Mouse (Mus musculus) stomach, embryonic 16.5 days (tissue): ENCODE results near the gene Tekt3. TPM values are rescaled to one million over a fixed set of nuclear protein-coding genes. Genes with fewer than 3 reads are reported as not detected.

Experiments
- ATAC-seq: fragments of 200-750 bp; cut with Nextera tagmentation; 2 replicates; pipeline ENCODE4 v1.8.0; 2017; ENCODE audit warnings: moderate number of reproducible peaks, moderate TSS enrichment; ENCODE audit not compliant: insufficient read depth, low FRiP score
- H3K27ac ChIP-seq: fragments of 300-500 bp; sonication (generic); 2 replicates; pipeline ENCODE4 v1.5.1; 2014; ENCODE audit warnings: low read length
- H3K27me3 ChIP-seq: fragments of 300-500 bp; sonication (generic); 2 replicates; pipeline ENCODE4 v1.6.1; 2014; ENCODE audit warnings: low read length, control low read depth, mixed read lengths; ENCODE audit not compliant: control insufficient read depth, insufficient read depth
- H3K36me3 ChIP-seq: fragments of 300-500 bp; sonication (generic); 2 replicates; pipeline ENCODE4 v1.6.1; 2014; ENCODE audit warnings: low read length; ENCODE audit not compliant: control insufficient read depth, insufficient read depth
- H3K4me1 ChIP-seq: fragments of 300-500 bp; sonication (generic); 2 replicates; pipeline ENCODE4 v1.6.1; 2014; ENCODE audit warnings: low read length, control low read depth, mixed read lengths; ENCODE audit not compliant: control insufficient read depth, insufficient read depth
- H3K4me2 ChIP-seq: fragments of 300-500 bp; sonication (generic); 2 replicates; pipeline ENCODE4 v1.6.1; 2014; ENCODE audit warnings: low read depth, low read length, mixed read lengths
- H3K4me3 ChIP-seq: fragments of 300-500 bp; sonication (generic); replicated peaks from 2 replicates; pipeline ENCODE4 v1.5.1; 2014; ENCODE audit warnings: mild to moderate bottlenecking, low read length
- H3K9ac ChIP-seq: fragments of 300-500 bp; sonication (generic); 2 replicates; pipeline ENCODE4 v1.6.1; 2014; ENCODE audit warnings: low read length
- H3K9me3 ChIP-seq: fragments of 300-500 bp; sonication (generic); replicated peaks from 2 replicates; pipeline ENCODE4 v1.6.1; 2016; ENCODE audit warnings: low read length, control low read depth; ENCODE audit not compliant: control insufficient read depth
- WGBS: fragments of 180-500 bp; shearing (Covaris S2); extraction: QIAGEN DNeasy Blood & Tissue Kit; methylation state at CpG from one replicate; pipeline ENCODE4 v1.1.7; 2014; 5-methylcytosine and 5-hydroxymethylcytosine counted together
- polyA plus RNA-seq: library from polyadenylated mRNA; unstranded; fragments of >200 nt; fragmentation: Nextera tagmentation; extraction: Ambion mirVana; gene quantifications from 2 replicates; pipeline ENCODE4 v1.2.1, GENCODE M21; 2015

Tekt3 gene
- polyA plus RNA-seq, 1 experiment from 2014 or later: not detected

DNA sequence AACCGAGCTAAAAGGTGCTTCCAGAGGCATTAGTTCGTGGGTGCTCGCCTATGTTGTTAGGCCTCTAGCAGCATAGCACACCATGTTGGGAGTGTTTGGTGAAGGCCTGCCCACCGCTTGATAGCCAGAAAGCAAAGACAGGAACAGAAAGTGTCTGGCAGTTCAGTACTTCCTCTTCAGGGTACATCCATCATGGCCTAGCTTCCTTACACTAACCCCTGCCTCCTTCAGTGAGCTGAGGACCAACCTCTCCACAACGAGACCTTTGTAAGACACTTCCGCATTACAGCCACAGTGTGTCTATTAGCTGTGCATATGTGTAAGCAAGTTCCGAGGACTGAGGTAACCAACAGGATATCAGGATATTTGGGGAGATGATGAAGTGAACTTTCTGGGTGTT, 10.4 kb upstream of the Tekt3 start:
- no peak for ATAC-seq
- H3K27ac ChIP-seq: no peak overlapping the region
- 80% methylated on average over 7 of the region's 7 CpGs for WGBS

DNA sequence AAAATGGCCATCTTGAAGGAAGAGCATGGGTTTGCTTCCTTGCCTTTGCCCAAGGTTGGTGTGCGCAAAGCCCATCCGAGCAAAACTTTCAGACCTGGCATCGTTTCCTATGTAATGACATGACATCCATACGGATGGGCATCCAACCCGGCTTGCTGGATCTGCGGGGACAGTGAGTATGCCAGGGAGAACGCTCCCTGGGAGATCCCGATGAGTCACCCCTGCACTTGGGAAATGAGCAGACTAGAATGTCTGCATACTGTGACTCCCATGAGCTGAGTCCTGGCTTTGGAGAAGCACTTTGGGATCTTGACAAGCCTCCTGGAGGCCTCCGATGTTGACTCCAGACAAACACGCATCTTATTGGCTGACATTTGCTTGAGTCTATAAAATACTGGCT, 9.5 kb upstream of the Tekt3 start:
- H3K27ac ChIP-seq: no peak overlapping the region
- 93% methylated on average over 10 of the region's 10 CpGs for WGBS
- H3K9ac ChIP-seq: no peak overlapping the region
- H3K4me1 ChIP-seq: 0 out of 2 replicates have a peak, but pooled peaks cover 4% of the 10 kb centered on the region
- no peak overlapping the region for H3K4me3 ChIP-seq
- no peak for ATAC-seq
- H3K9me3 ChIP-seq: no peaks in the 10 kb centered on the region
- H3K4me2 ChIP-seq: no peak overlapping the region
- H3K36me3 ChIP-seq: no peaks in the 10 kb centered on the region
- no peaks in the 10 kb centered on the region for H3K27me3 ChIP-seq

More for the DNA sequence above, 10.4 kb upstream of the Tekt3 start:
- H3K4me3 ChIP-seq: no peak overlapping the region
- no peaks in the 10 kb centered on the region for H3K27me3 ChIP-seq
- H3K9ac ChIP-seq: no peak overlapping the region
- H3K4me1 ChIP-seq: 0 out of 2 replicates have a peak, but pooled peaks cover 4% of the 10 kb centered on the region
- no peaks in the 10 kb centered on the region for H3K36me3 ChIP-seq
- H3K9me3 ChIP-seq: no peaks in the 10 kb centered on the region
- H3K4me2 ChIP-seq: no peak overlapping the region

DNA sequence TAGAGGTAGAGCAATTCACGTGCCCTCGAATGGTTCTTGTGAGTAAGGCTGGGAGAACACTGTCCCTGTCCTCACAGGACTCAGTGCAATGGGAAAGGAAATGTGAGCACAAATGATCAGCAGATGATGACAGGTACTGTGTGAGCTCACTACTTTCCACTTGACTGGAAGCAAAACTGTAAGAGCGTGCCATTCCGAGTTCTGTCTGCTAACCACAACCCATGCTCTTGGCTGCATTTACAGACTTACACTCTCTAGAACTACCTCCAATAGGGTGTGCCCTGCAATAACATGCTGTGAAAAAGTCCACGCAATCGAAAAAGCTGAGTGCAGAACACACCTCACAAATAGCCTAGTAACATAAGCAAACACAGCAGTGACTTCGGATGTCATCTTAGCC, 5.9 kb upstream of the Tekt3 start:
- H3K4me1 ChIP-seq: no peaks in the 10 kb centered on the region
- H3K4me2 ChIP-seq: no peak overlapping the region
- WGBS: 83% methylated on average over 7 of the region's 7 CpGs
- H3K9ac ChIP-seq: no peak overlapping the region
- no peaks in the 10 kb centered on the region for H3K9me3 ChIP-seq
- no peak overlapping the region for H3K4me3 ChIP-seq
- H3K27me3 ChIP-seq: no peaks in the 10 kb centered on the region
- no peak overlapping the region for H3K27ac ChIP-seq
- ATAC-seq: no peak
- H3K36me3 ChIP-seq: no peaks in the 10 kb centered on the region

DNA sequence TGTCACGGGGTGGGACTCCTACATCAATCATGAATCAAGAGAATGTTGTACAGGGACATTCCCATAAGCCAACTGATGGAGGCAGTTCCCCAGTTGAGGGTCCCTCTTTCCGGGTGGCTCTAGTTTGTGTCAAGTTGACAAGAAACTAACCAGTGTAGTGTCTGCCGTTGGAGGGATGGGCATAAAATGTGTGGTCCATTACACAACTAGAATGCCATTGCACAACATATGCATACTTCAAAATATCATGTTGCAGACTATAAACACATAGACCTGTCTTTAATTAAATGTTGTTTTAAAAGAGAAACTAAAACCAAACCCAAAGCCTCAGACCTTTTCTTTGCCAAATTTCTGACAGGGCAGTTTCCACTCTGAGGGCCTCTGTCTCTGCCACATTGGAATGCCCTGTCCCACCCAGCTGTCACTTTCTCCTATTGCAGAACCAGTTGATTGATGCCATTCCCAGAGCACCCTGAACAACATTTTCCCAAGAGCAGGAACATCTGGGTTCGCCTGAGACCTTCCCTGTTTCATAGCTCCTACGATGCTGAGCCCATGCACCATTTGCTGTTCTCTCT, 3.0 kb upstream of the Tekt3 start:
- 51% methylated on average over 5 of the region's 5 CpGs for WGBS
- Histone ChIP-seq H3K4me3 (no peak overlapping the region), H3K36me3 (no peaks in the 10 kb centered on the region), H3K4me1 (no peaks in the 10 kb centered on the region), H3K27ac (no peak overlapping the region), H3K9ac (no peak overlapping the region), H3K27me3 (no peaks in the 10 kb centered on the region), H3K4me2 (no peak overlapping the region), H3K9me3 (no peaks in the 10 kb centered on the region)
- ATAC-seq: no peak

DNA sequence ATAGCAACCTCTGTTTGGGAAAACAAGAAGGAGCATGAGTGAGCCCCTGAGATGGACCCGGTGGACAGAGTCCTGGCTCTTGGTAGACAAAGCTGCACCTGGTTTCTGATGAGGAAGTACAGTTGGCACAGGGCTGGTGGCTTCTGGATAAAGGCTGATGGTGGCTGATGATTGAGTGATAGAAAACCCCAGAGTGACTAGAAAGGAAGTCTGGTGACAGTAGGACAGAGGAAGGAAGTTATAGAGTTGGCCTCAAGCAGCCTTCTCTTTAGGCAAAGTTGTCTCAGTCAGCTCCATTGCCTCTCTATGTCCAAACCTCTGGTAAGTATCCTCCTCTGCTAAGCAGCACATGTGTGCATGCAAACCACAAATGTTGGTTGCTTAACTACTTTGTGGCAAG, 1.5 kb upstream of the Tekt3 start:
- H3K9me3 ChIP-seq: no peaks in the 10 kb centered on the region
- no peaks in the 10 kb centered on the region for H3K4me1 ChIP-seq
- H3K27me3 ChIP-seq: no peaks in the 10 kb centered on the region
- H3K4me3 ChIP-seq: no peak overlapping the region
- ATAC-seq: no peak
- H3K9ac ChIP-seq: no peak overlapping the region
- H3K27ac ChIP-seq: no peak overlapping the region
- H3K4me2 ChIP-seq: no peak overlapping the region
- 83% methylated on average over 1 of the region's 1 CpGs for WGBS
- H3K36me3 ChIP-seq: no peaks in the 10 kb centered on the region

DNA sequence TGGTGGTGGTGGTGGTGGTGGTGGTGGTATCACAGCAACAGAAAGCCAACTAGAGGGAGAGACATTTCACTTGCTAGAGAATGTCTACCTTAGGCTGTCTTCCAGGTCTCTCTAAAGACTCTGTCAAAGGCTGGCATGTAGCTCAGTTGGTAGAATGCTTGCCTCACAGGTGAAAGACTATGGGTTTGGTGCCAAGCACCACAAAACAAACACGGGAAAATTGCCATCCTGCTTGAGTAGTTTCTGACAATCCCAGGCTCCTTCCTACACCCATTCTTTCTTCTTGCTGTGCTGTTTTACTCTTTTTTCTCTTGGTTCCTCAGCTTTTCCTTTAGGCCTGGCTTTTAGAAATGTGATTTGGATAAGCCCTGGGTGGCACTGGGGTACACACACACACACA, 5.1 kb downstream of the Tekt3 start:
- WGBS: 83% methylated on average over 1 of the region's 1 CpGs
- Histone ChIP-seq H3K9ac (no peak overlapping the region), H3K4me2 (no peak overlapping the region), H3K36me3 (no peaks in the 10 kb centered on the region), H3K27ac (no peak overlapping the region), H3K4me1 (no peaks in the 10 kb centered on the region), H3K4me3 (no peak overlapping the region), H3K9me3 (no peaks in the 10 kb centered on the region), H3K27me3 (no peaks in the 10 kb centered on the region)
- no peak for ATAC-seq

DNA sequence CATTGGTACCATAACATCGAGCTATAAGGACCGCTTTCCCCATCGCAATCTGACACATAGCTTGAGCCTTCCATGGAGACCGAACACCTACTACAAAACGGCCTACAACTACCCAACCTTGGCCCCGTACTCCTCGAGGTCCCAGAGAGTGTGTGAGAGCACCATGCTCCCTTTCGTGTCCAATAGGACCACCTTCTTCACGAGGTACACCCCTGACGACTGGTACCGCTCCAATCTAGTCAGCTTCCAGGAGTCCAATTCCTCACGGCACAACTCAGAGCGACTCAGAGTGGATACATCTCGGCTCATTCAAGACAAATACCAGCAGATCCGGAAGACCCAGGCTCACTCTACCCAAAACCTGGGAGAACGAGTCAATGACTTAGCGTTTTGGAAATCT, 8.6 kb downstream of the Tekt3 start:
- 92% methylated on average over 17 of the region's 17 CpGs for WGBS
- no peak overlapping the region for H3K4me2 ChIP-seq
- ATAC-seq: no peak

DNA sequence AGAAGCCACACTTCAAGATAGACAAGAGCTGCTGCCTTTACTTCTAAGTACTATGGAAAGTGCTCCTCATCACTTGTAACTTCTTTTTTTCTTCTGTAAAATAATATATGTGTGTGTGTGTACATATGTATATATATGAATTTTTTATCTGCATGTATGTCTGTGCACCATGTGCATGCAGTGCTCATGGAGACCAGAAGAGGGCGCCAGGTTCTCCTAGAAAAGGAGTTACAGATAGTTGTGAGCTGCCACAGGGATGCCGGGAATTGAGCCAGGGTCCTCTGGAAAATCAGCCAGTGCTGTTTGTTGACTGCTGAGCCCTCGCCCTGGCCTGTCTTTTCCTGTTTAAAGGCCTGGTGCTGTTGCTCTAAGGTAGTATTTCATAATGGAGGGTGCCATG, 23.1 kb downstream of the Tekt3 start:
- H3K9ac ChIP-seq: no peak overlapping the region
- no peaks in the 10 kb centered on the region for H3K4me1 ChIP-seq
- H3K4me3 ChIP-seq: no peak overlapping the region
- no peak overlapping the region for H3K27ac ChIP-seq
- no peaks in the 10 kb centered on the region for H3K27me3 ChIP-seq
- no peaks in the 10 kb centered on the region for H3K9me3 ChIP-seq
- ATAC-seq: no peak
- WGBS: 79% methylated on average over 3 of the region's 3 CpGs
- H3K4me2 ChIP-seq: no peak overlapping the region
- no peaks in the 10 kb centered on the region for H3K36me3 ChIP-seq

More for the DNA sequence above, 8.6 kb downstream of the Tekt3 start:
- Histone ChIP-seq H3K27ac (no peak overlapping the region), H3K9ac (no peak overlapping the region), H3K4me1 (no peaks in the 10 kb centered on the region), H3K36me3 (no peaks in the 10 kb centered on the region), H3K9me3 (no peaks in the 10 kb centered on the region), H3K27me3 (no peaks in the 10 kb centered on the region), H3K4me3 (no peak overlapping the region)

DNA sequence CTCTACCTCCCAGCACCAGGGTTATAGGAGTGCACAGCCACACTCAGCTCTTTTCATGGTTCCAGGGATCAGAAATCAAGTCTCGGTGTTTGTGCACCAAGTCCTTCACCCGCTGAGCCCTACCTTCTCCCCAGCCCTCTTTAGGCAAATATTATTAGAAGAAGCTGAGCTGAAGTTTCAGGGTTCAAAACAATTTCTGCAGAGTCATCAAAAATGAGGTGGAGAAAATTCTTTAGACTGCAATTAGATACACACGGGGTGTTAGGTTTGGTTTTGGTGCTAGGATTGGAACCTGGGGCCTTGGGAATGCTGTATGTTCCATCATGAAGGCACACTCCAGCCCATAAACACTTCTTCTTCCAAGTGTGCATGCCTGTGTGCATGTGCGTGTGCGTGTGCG, 27.2 kb downstream of the Tekt3 start:
- no peak overlapping the region for H3K9ac ChIP-seq
- ATAC-seq: no peak
- no peaks in the 10 kb centered on the region for H3K9me3 ChIP-seq
- no peak overlapping the region for H3K4me3 ChIP-seq
- no peaks in the 10 kb centered on the region for H3K27me3 ChIP-seq
- no peak overlapping the region for H3K4me2 ChIP-seq
- 88% methylated on average over 6 of the region's 6 CpGs for WGBS
- H3K4me1 ChIP-seq: no peaks in the 10 kb centered on the region
- no peaks in the 10 kb centered on the region for H3K36me3 ChIP-seq
- H3K27ac ChIP-seq: no peak overlapping the region

DNA sequence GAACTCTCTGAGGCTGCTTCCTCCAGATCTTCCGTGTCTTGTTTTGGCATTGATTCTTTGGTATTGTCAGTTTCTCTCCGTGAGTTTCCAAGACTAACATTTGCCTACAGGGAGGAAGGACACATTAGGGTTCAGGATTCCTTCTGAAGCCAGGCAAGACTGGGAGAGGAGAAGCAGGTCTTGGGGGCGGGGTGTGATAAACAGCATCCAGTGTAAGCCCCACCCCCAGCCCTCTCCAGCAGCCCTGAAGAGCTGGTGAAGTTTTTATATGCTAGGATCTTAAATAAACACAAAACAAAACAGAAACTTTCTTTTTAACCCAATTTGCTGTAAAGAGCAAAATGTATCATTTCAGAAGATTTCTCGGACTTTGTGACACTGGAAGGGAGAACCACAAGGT, 28.8 kb downstream of the Tekt3 start:
- Histone ChIP-seq H3K27me3 (no peaks in the 10 kb centered on the region), H3K4me3 (no peak overlapping the region), H3K27ac (no peak overlapping the region), H3K9ac (no peak overlapping the region), H3K9me3 (no peaks in the 10 kb centered on the region), H3K4me2 (peak overlapping the region; percentile 20; the same call in 1 of the 2 replicates), H3K4me1 (no peaks in the 10 kb centered on the region), H3K36me3 (no peaks in the 10 kb centered on the region)
- WGBS: 25% methylated on average over 4 of the region's 4 CpGs
- ATAC-seq: no peak
